Mouse (Mus musculus): ENCODE data around the gene Car5a.

Gene Car5a

GRCm38 (mm10) chr8:121880818-121881217 lies 63.9 kb downstream of the Car5a start:
- no peak for DNase-seq (ENCODE audit: low spot score in 2 of 2)

- no peak for DNase-seq (ENCODE audit: low spot score in 2 of 2)
Observed at GRCm38 (mm10) chr8:121879712-121880111, 65.0 kb downstream of the Car5a start.

- DNase-seq (ENCODE audit: low spot score in 2 of 2), result no peak
Observed at GRCm38 (mm10) chr8:121877828-121878480, 66.8 kb downstream of the Car5a start.

GRCm38 (mm10) chr8:121877212-121877611 lies 67.5 kb downstream of the Car5a start:
- DNase-seq (ENCODE audit: low spot score in 2 of 2), result no peak

- no peak for DNase-seq (ENCODE audit: low spot score in 2 of 2)
Observed at GRCm38 (mm10) chr8:121875517-121875916, 69.2 kb downstream of the Car5a start.

GRCm38 (mm10) chr8:121875045-121875444 lies 69.7 kb downstream of the Car5a start:
- DNase-seq (ENCODE audit: low spot score in 2 of 2), result peak in 1 of 2 experiments; percentile 36

- DNase-seq (ENCODE audit: low spot score in 2 of 2), result no peak
Observed at GRCm38 (mm10) chr8:121874031-121874430, 70.7 kb downstream of the Car5a start.

GRCm38 (mm10) chr8:121871833-121872440 lies 72.8 kb downstream of the Car5a start:
- DNase-seq (ENCODE audit: low spot score in 2 of 2), result no peak

- no peak for DNase-seq (ENCODE audit: low spot score in 2 of 2)
Observed at GRCm38 (mm10) chr8:121870190-121870589, 74.5 kb downstream of the Car5a start.

GRCm38 (mm10) chr8:121868896-121869295 lies 75.8 kb downstream of the Car5a start:
- DNase-seq (ENCODE audit: low spot score in 2 of 2), result no peak

GRCm38 (mm10) chr8:121868196-121868595 lies 76.5 kb downstream of the Car5a start:
- no peak for DNase-seq (ENCODE audit: low spot score in 2 of 2)

Data from left cerebral cortex, adult 9 months (tissue).